Mouse (Mus musculus) forebrain, postnatal 0 days (tissue): Measurements from ENCODE around the gene Mlh3. TPM values are rescaled to one million over a fixed set of nuclear protein-coding genes. Genes with fewer than 3 reads are reported as not detected.

Source experiments
- ATAC-seq: fragments of 200-750 bp; cut with Nextera tagmentation; 2 replicates; pipeline ENCODE4 v1.8.0; 2017; ENCODE audit warnings: mild to moderate bottlenecking, moderate library complexity
- DNase-seq: peaks from one replicate; pipeline ENCODE4 v3.0.0-alpha.2; 2015
- H3K27ac ChIP-seq: fragments of 300-500 bp; sonication (generic); 2 replicates; pipeline ENCODE4 v1.5.1; 2014; ENCODE audit warnings: low read depth, mild to moderate bottlenecking, antibody characterized with exemption, low read length, moderate library complexity, mixed read lengths
- H3K27me3 ChIP-seq: fragments of 300-500 bp; sonication (generic); 2 replicates; pipeline ENCODE4 v1.6.1; 2014; ENCODE audit warnings: mild to moderate bottlenecking, low read length, mixed read lengths; ENCODE audit not compliant: insufficient read depth
- H3K36me3 ChIP-seq: fragments of 300-500 bp; sonication (generic); 2 replicates; pipeline ENCODE4 v1.6.1; 2014; ENCODE audit warnings: mild to moderate bottlenecking, moderate library complexity; ENCODE audit not compliant: insufficient read depth
- H3K4me1 ChIP-seq: fragments of 300-500 bp; sonication (generic); 2 replicates; pipeline ENCODE4 v1.6.1; 2014; ENCODE audit warnings: antibody characterized with exemption; ENCODE audit not compliant: insufficient read depth
- H3K4me2 ChIP-seq: fragments of 300-500 bp; sonication (generic); 2 replicates; pipeline ENCODE4 v1.6.1; 2014; ENCODE audit warnings: low read depth, mild to moderate bottlenecking, moderate library complexity
- H3K4me3 ChIP-seq: fragments of 300-500 bp; sonication (generic); 2 replicates; pipeline ENCODE4 v1.5.1; 2014; ENCODE audit warnings: low read depth, low read length, mixed read lengths
- H3K9ac ChIP-seq: fragments of 300-500 bp; sonication (generic); 2 replicates; pipeline ENCODE4 v1.6.1; 2014; ENCODE audit warnings: mild to moderate bottlenecking
- H3K9me3 ChIP-seq: fragments of 300-500 bp; sonication (generic); 2 replicates; pipeline ENCODE4 v1.6.1; 2016; ENCODE audit warnings: low read length
- CTCF ChIP-seq: sonication (generic); IDR thresholded peaks from 2 replicates; pipeline ENCODE4 v1.5.1; 2016; ENCODE audit warnings: antibody characterized with exemption, control low read depth, low read depth
- WGBS: fragments of 180-500 bp; shearing (Covaris S2); extraction: QIAGEN DNeasy Blood & Tissue Kit; methylation state at CpG from one replicate; pipeline ENCODE4 v1.1.7; 2014; 5-methylcytosine and 5-hydroxymethylcytosine counted together
- polyA plus RNA-seq: library from polyadenylated mRNA; unstranded; fragments of >200 nt; fragmentation: Nextera tagmentation; extraction: Ambion mirVana; gene quantifications from 2 replicates; pipeline ENCODE4 v1.2.1, GENCODE M21; 2015
- total RNA-seq: library from RNA; depleted of rRNA; stranded (reverse); fragments of >200 nt; gene quantifications from 2 replicates; pipeline ENCODE4 v1.2.3, GENCODE M21; 2014

The Mlh3 gene
- total and polyA plus RNA-seq, 2 experiments from 2014 or later = 5.8 to 10.5 TPM

DNA sequence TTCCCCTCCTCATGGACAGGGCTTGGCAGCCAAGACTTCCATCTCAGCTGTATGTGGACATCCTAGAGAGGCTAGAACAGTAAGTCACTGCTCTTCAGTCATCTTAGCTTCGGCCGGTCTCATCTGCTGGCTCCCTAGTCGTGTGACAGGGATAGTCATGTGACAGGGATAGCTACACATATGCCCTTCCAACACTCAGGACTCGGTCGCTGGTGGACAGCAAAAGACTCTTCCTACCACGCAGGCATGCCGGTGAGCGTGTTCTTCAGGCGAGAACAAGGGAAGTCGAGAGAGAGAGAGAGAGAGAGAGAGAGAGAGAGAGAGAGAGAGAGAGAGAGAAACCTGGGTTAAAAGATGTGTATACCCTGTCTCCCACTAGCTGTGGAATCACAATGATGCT lies 65.0 kb downstream of the Mlh3 start:
- H3K4me1 ChIP-seq = no peaks in the 10 kb centered on the region
- H3K27ac ChIP-seq = no peak overlapping the region
- H3K4me3 ChIP-seq = no peak overlapping the region
- no peak overlapping the region for H3K4me2 ChIP-seq
- no peak overlapping the region for H3K9ac ChIP-seq
- ATAC-seq (no peak), DNase-seq (no peak)
- 88% methylated on average over 10 of the region's 10 CpGs for WGBS
- H3K9me3 ChIP-seq = no peaks in the 10 kb centered on the region
- TF ChIP-seq CTCF = no peak
- no peaks in the 10 kb centered on the region for H3K36me3 ChIP-seq
- H3K27me3 ChIP-seq = no peaks in the 10 kb centered on the region

DNA sequence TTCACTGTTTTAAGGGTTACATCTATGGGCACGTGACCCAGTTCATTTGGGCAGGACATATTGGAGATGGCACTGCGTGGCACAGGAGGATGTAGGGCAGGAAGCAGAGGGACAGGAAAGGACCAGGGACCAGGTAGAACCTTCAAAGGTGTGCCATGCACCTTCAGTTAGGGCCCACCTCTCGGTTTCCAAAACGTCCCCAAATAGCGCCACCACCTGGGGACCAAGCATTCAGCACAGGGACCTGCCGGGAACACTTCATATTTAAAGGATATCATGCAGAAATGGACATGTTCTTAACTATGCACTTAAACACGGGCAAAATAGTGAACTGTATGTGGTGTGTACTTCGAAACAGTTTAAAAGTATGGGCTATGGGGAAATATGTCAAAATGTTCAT lies 66.3 kb downstream of the Mlh3 start:
- TF ChIP-seq CTCF = peak; percentile 16; the same call in 1 of the 2 replicates
- Histone ChIP-seq H3K9me3 (no peaks in the 10 kb centered on the region), H3K36me3 (no peaks in the 10 kb centered on the region), H3K4me1 (no peaks in the 10 kb centered on the region), H3K9ac (no peak overlapping the region), H3K27ac (no peak overlapping the region), H3K4me3 (no peak overlapping the region), H3K27me3 (no peaks in the 10 kb centered on the region), H3K4me2 (no peak overlapping the region)
- ATAC-seq (no peak), DNase-seq (no peak)
- 55% methylated on average over 8 of the region's 8 CpGs for WGBS

DNA sequence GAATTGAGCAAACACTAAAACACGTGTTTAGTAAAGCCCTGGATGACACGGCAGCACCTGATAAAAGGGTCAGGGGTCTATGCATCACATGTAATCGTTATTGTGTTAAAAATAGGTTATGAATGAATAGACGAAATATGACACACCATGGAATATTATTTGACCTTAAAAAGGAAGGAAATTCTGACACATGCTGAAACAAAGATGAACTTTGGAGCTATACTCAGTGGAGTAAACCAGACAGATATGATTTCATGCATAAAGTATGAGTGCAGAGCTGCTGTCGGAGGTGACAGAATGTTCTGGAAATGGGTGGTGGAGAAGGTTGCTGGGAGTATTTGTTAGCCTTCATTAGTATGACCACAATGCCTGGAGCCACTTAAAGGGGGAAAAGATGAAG lies 66.7 kb downstream of the Mlh3 start:
- ATAC-seq = no peak
- no peak for TF ChIP-seq CTCF
- 69% methylated on average over 5 of the region's 5 CpGs for WGBS

DNA sequence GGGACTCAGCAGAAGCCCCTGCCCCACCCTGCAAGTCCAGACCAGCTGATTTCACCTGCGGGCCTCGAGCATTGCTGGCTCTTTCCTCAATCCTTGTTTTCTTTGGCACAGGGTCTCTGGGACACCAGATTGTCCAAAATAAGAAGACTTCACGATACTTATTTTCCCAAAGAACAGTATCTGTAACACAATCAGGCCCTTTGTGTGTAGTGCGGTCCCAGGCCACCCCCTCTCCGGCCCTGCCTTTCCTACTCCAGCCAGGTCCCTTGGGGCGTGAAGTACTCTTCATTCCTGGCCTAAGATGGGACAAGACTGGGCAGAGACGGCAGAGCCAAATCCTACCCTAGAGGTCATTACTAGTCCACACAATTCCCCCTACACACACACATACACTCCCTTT lies 68.2 kb downstream of the Mlh3 start:
- no peak overlapping the region for H3K27ac ChIP-seq
- no peak overlapping the region for H3K4me3 ChIP-seq
- no peaks in the 10 kb centered on the region for H3K27me3 ChIP-seq
- WGBS = 86% methylated on average over 7 of the region's 7 CpGs
- no peak overlapping the region for H3K4me2 ChIP-seq
- ATAC-seq = no peak
- H3K9me3 ChIP-seq = no peaks in the 10 kb centered on the region
- H3K36me3 ChIP-seq = no peaks in the 10 kb centered on the region
- TF ChIP-seq CTCF = no peak
- H3K9ac ChIP-seq = no peak overlapping the region
- no peaks in the 10 kb centered on the region for H3K4me1 ChIP-seq
- DNase-seq = no peak

More for the DNA sequence above, 66.7 kb downstream of the Mlh3 start:
- no peak for DNase-seq
- H3K9ac ChIP-seq = no peak overlapping the region
- no peak overlapping the region for H3K4me2 ChIP-seq
- no peaks in the 10 kb centered on the region for H3K27me3 ChIP-seq
- no peak overlapping the region for H3K27ac ChIP-seq
- H3K9me3 ChIP-seq = no peaks in the 10 kb centered on the region
- H3K4me1 ChIP-seq = no peaks in the 10 kb centered on the region
- no peaks in the 10 kb centered on the region for H3K36me3 ChIP-seq
- H3K4me3 ChIP-seq = no peak overlapping the region

DNA sequence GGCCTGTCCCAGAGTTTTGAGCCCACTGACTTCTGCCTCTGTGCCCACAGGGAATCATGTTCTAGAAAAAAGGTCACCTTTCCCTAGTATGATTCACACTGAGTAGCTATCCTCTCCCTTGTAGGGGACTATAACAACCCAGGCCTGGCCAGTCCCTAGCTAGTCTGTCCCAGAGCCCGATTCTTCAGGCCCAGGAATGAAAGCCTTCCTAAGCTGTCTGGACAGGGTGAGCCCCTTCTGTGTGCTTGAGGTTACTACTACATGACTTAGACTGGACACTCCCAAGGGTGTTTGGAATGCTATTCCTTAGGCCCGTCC lies 68.6 kb downstream of the Mlh3 start:
- ATAC-seq (no peak), DNase-seq (no peak)
- H3K27ac ChIP-seq = no peak overlapping the region
- 81% methylated on average over 2 of the region's 2 CpGs for WGBS
- no peak overlapping the region for H3K4me3 ChIP-seq
- H3K4me2 ChIP-seq = no peak overlapping the region
- TF ChIP-seq CTCF = no peak
- H3K9ac ChIP-seq = no peak overlapping the region
- no peaks in the 10 kb centered on the region for H3K27me3 ChIP-seq
- H3K36me3 ChIP-seq = no peaks in the 10 kb centered on the region
- no peaks in the 10 kb centered on the region for H3K9me3 ChIP-seq
- H3K4me1 ChIP-seq = no peaks in the 10 kb centered on the region

DNA sequence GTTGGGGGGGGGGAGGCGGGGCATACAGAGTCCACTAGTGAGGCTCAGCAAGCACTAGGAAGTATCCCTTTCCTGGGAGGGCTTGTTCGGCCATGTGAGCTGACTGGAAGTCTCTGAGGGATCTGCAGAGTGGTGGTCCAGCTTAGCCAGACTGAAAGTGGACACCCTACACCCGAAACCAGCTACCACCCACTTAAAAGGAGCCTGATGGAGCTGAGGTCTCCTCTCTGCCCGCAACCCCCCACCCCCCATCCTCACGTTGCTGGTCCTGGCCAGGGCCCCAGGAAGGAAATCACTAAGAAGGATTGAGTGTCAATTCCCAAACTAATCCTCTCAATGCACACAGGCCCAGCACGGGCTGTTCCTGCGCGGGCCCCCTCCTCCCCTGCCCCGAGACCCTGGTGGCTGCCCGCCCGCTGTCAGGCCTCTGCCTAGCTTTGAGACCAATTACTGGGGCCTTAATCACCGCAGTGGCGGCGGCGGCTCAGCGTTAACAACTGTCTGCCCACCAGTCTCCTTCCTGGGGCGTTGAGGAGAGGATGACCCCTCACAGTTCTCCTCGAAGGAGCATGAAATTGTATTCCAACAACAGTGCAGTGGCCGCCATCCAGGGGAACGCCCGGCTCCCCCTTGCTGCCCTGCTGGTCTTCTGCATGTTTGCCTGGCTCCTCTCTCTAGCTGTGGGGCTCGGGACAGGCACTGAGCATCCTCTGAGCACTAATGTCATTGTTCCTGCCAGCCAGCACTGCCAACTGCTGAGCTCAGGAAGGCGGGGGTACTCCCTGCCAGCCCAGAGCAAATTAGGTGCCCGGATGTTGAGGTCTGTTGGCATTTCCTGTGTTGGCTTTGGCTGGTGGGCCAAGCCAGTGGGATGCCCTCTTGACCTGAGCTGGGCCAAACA lies 69.2 kb downstream of the Mlh3 start:
- ATAC-seq = peak; percentile 83
- Histone ChIP-seq H3K4me1 (no peaks in the 10 kb centered on the region), H3K4me2 (no peak overlapping the region), H3K27me3 (no peaks in the 10 kb centered on the region), H3K27ac (no peak overlapping the region), H3K36me3 (no peaks in the 10 kb centered on the region), H3K9ac (0 out of 2 replicates have a peak overlapping the region, but pooled peaks have one; percentile 6), H3K4me3 (no peak overlapping the region), H3K9me3 (no peaks in the 10 kb centered on the region)
- 12% methylated on average over 24 of the region's 24 CpGs for WGBS
- no peak for TF ChIP-seq CTCF
- DNase-seq = peak; percentile 24

DNA sequence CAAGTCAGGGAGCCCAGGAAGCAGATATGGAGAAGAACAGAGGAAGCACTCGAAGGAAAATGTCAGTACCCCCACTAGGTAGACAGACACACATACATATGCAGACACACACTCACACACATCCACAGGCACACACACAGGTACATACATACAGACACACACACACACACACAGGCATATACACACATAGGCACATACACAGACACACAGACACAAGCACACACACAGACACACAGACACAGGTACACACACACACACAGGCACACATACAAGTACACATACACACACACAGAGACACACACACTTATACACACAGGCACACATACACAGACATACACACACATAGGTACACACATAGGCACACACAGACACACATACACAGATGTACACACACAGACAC lies 70.4 kb downstream of the Mlh3 start:
- Histone ChIP-seq H3K36me3 (no peaks in the 10 kb centered on the region), H3K4me2 (no peak overlapping the region), H3K27me3 (no peaks in the 10 kb centered on the region), H3K9ac (no peak overlapping the region), H3K4me3 (no peak overlapping the region), H3K9me3 (no peaks in the 10 kb centered on the region), H3K4me1 (no peaks in the 10 kb centered on the region), H3K27ac (no peak overlapping the region)
- no peak for DNase-seq
- ATAC-seq = no peak
- 78% methylated on average over 1 of the region's 1 CpGs for WGBS
- no peak for TF ChIP-seq CTCF
